Mouse (Mus musculus): Measurements from ENCODE around the gene Prpf39. TPM values are rescaled to one million over a fixed set of nuclear protein-coding genes. Genes with fewer than 3 reads are reported as not detected.

Gene Prpf39
- polyA plus RNA-seq (2014; fragmentation: Nextera tagmentation; extraction: Ambion mirVana): 71.8 and 73.1 TPM in 2 replicates

DNA sequence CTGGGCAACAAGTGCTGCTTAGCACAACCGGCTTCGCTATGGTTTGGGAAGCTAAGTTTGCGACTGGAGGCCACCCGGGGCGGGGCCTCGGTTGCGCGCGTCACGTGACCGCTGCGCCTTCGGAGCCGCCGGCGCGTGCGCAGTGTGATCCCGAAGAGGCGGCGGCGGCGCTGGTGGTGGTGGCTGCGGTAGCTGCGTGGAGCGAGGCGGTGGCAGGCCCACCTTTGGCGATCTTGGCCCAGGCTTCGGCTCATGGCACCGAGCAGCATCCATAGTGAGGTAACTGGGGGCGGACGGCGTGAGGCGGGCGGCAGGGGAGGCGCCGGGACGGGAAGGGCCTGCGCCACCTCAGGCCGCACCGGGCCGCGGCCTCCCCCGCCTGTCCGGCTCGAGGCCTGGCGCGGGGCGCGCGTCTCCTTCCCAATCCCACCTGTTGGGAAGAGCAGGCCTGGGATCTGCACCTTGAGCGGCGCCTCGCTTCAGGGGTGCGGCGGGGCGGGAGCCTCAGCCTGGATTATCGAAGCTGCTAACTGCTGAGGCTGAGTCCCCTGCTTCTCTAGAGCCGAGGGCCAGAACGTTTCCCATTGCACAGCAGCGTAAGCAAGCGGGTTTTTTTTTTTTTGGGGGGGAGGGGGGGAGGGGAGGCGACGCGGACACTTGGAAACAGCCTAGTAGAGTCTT lies at the start of gene Prpf39:
TSS of gene Prpf39 (plus strand) at position 144 of the 681 bp plus-strand sequence.
- Histone ChIP-seq H3K36me3 (ENCODE audit: control insufficient read depth, insufficient read depth, low read length) (no peaks in the 10 kb centered on the region), H3K9me3 (ENCODE audit: control insufficient read depth, low read depth, low read length) (no peaks in the 10 kb centered on the region), H3K4me2 (replicated peaks; ENCODE audit: low read depth, low read length) (peak within 1 kb of the TSS; percentile 70), H3K27me3 (ENCODE audit: control insufficient read depth, insufficient read depth, low read length) (no peaks in the 10 kb centered on the region), H3K4me1 (ENCODE audit: control insufficient read depth, insufficient read depth, low read length) (peaks cover 9% of the 10 kb centered on the region), H3K27ac (ENCODE audit: low read length) (peak within 1 kb of the TSS; percentile 87), H3K9ac (replicated peaks; ENCODE audit: low read depth, low read length) (peak within 1 kb of the TSS; percentile 83), H3K4me3 (ENCODE audit: low read depth, low read length) (peak within 1 kb of the TSS; percentile 87)
- peak; percentile 96 for ATAC-seq (ENCODE audit: insufficient number of reproducible peaks, insufficient read depth, low FRiP score, low read depth)
- WGBS: under 1% methylated on average over 63 of the region's 65 CpGs

DNA sequence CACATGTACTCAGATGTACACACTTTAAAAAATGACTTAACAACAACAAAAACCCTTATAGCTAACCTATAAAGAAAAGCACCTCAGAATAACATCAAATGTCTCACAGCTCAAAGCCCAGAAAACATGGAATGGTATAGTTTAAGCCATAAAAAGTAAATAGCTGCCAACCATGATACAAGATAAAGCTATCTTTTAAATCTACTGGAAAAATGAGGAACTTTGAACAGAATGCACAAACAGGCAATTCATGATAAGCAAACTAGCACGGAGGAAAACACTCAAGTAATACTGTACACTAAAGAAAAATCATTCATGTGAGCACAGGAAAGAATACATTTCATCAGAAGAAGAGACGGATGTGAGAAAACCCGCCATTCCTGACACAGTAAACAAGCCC lies 28.4 kb upstream of the Prpf39 start:
- H3K9ac ChIP-seq (replicated peaks; ENCODE audit: low read depth, low read length): no peak overlapping the region
- no peak overlapping the region for H3K27ac ChIP-seq (ENCODE audit: low read length)
- H3K4me1 ChIP-seq (ENCODE audit: control insufficient read depth, insufficient read depth, low read length): no peaks in the 10 kb centered on the region
- no peak overlapping the region for H3K4me3 ChIP-seq (ENCODE audit: low read depth, low read length)
- ATAC-seq (ENCODE audit: insufficient number of reproducible peaks, insufficient read depth, low FRiP score, low read depth): no peak
- H3K9me3 ChIP-seq (ENCODE audit: control insufficient read depth, low read depth, low read length): no peaks in the 10 kb centered on the region
- no peaks in the 10 kb centered on the region for H3K27me3 ChIP-seq (ENCODE audit: control insufficient read depth, insufficient read depth, low read length)
- peaks cover 56% of the 10 kb centered on the region for H3K36me3 ChIP-seq (ENCODE audit: control insufficient read depth, insufficient read depth, low read length)
- 95% methylated on average over 3 of the region's 3 CpGs for WGBS
- H3K4me2 ChIP-seq (replicated peaks; ENCODE audit: low read depth, low read length): no peak overlapping the region

DNA sequence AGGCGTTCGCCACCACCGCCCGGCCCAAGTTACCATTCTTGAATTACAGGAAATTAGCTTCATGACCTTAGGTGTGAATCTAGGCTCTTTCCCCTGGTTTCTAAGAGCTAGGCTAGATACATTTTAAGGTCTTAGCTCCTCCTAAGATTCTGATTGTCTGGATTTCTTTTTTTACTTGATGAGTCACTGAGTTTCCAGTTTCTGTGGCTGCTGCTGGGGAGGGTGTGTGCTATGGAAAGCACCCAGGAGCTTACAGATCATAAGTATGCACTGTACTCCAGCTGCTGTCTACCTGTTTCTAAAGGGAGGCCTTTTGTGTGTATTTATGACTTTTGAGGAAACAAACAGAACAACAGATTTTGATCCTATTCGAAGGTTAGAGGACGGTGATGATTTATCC lies 13.3 kb upstream of the Prpf39 start:
- WGBS: 88% methylated on average over 6 of the region's 6 CpGs

DNA sequence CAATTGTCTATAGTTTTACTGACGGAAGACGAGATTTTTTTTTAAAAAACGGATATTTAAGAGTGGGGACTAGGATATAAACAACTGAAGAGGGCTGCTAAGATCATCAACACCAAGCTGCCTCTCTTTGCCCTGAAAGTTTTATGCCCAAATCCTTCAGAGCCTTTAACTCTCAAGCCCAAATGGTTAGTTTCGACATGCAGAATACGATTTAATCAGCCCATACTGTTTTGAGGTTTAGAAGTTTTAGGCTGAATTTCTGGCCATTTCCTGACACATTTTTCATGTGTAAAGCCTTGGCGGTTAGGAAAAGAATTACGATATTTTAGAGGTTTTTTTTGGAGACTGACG lies 319 bp upstream of the Prpf39 start:
- H3K27ac ChIP-seq (ENCODE audit: low read length): no peak overlapping the region
- H3K4me3 ChIP-seq (ENCODE audit: low read depth, low read length): peak overlapping the region; percentile 87
- no peaks in the 10 kb centered on the region for H3K27me3 ChIP-seq (ENCODE audit: control insufficient read depth, insufficient read depth, low read length)
- no peaks in the 10 kb centered on the region for H3K9me3 ChIP-seq (ENCODE audit: control insufficient read depth, low read depth, low read length)
- peak overlapping the region; percentile 70 for H3K4me2 ChIP-seq (replicated peaks; ENCODE audit: low read depth, low read length)
- no peak overlapping the region for H3K9ac ChIP-seq (replicated peaks; ENCODE audit: low read depth, low read length)
- ATAC-seq (ENCODE audit: insufficient number of reproducible peaks, insufficient read depth, low FRiP score, low read depth): no peak
- peaks cover 9% of the 10 kb centered on the region for H3K4me1 ChIP-seq (ENCODE audit: control insufficient read depth, insufficient read depth, low read length)
- no peaks in the 10 kb centered on the region for H3K36me3 ChIP-seq (ENCODE audit: control insufficient read depth, insufficient read depth, low read length)
- 47% methylated on average over 8 of the region's 8 CpGs for WGBS

More for the DNA sequence above, 13.3 kb upstream of the Prpf39 start:
- no peak overlapping the region for H3K27ac ChIP-seq (ENCODE audit: low read length)
- no peaks in the 10 kb centered on the region for H3K27me3 ChIP-seq (ENCODE audit: control insufficient read depth, insufficient read depth, low read length)
- H3K4me1 ChIP-seq (ENCODE audit: control insufficient read depth, insufficient read depth, low read length): no peaks in the 10 kb centered on the region
- no peak for ATAC-seq (ENCODE audit: insufficient number of reproducible peaks, insufficient read depth, low FRiP score, low read depth)
- H3K4me3 ChIP-seq (ENCODE audit: low read depth, low read length): no peak overlapping the region
- no peak overlapping the region for H3K4me2 ChIP-seq (replicated peaks; ENCODE audit: low read depth, low read length)
- no peak overlapping the region for H3K9ac ChIP-seq (replicated peaks; ENCODE audit: low read depth, low read length)
- no peaks in the 10 kb centered on the region for H3K9me3 ChIP-seq (ENCODE audit: control insufficient read depth, low read depth, low read length)
- peaks cover 14% of the 10 kb centered on the region for H3K36me3 ChIP-seq (ENCODE audit: control insufficient read depth, insufficient read depth, low read length)

DNA sequence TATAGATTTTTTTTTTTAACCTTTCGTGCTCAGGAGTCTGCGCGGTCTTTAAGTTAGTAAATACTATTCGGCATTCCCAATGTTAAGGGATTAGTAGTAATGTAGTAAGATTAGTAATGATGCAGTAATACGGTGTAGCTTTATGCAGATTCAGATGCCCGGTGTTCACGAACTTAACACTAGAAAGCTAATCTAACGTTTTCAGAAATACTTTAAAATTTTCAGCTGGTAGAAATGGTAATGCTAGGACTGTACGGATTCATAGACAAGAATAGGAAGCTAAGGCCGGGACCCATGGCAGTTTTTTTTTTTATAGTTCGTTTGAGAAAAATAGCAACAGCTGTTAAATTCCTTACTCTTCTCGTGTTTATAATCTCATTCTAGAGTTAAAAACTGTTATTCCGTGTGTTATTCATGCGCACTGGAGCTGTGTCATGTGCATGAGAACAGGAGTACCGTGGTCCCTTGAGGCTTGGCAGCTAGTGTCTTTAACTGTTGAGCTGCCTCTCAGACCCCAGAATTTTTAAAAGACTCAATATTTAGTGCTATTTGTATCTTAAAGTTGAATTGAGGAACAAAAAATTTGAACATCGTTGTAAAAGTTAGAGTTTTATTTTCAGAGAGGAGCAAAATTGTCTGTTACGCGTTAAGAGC lies 886 bp downstream of the Prpf39 start:
- H3K4me2 ChIP-seq (replicated peaks; ENCODE audit: low read depth, low read length): peak overlapping the region; percentile 70
- H3K9me3 ChIP-seq (ENCODE audit: control insufficient read depth, low read depth, low read length): no peaks in the 10 kb centered on the region
- H3K9ac ChIP-seq (replicated peaks; ENCODE audit: low read depth, low read length): peak overlapping the region; percentile 83
- H3K27ac ChIP-seq (ENCODE audit: low read length): no peak overlapping the region
- H3K4me3 ChIP-seq (ENCODE audit: low read depth, low read length): peak overlapping the region; percentile 87
- 14% methylated on average over 18 of the region's 18 CpGs for WGBS
- no peaks in the 10 kb centered on the region; the same call in 1 of the 2 replicates for H3K36me3 ChIP-seq (ENCODE audit: control insufficient read depth, insufficient read depth, low read length)
- no peaks in the 10 kb centered on the region for H3K27me3 ChIP-seq (ENCODE audit: control insufficient read depth, insufficient read depth, low read length)
- ATAC-seq (ENCODE audit: insufficient number of reproducible peaks, insufficient read depth, low FRiP score, low read depth): no peak
- peaks cover 9% of the 10 kb centered on the region for H3K4me1 ChIP-seq (ENCODE audit: control insufficient read depth, insufficient read depth, low read length)

DNA sequence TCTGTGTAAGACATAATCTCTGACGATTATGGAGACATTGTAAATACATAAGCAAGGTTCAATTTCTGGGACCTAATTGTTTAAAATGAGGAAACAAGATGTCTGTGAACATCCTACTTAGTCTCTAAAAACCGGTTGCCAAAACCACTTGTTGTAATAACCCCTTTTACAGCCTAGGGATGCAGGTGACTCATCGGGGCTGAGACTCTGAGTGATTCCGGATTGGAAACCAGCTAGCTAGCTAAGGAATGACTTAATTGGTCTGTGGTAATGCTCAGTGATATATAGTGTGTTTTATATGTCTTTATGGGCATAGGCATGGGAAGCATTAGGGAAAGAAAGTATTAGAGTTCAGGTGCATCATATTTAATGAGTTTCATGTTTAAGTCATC lies 1.4 kb downstream of the Prpf39 start:
- Histone ChIP-seq H3K9me3 (ENCODE audit: control insufficient read depth, low read depth, low read length) (no peaks in the 10 kb centered on the region), H3K4me3 (ENCODE audit: low read depth, low read length) (peak overlapping the region; percentile 87), H3K9ac (replicated peaks; ENCODE audit: low read depth, low read length) (no peak overlapping the region; the same call in 1 of the 2 replicates), H3K27me3 (ENCODE audit: control insufficient read depth, insufficient read depth, low read length) (no peaks in the 10 kb centered on the region), H3K4me1 (ENCODE audit: control insufficient read depth, insufficient read depth, low read length) (peaks cover 9% of the 10 kb centered on the region), H3K4me2 (replicated peaks; ENCODE audit: low read depth, low read length) (peak overlapping the region; percentile 70), H3K27ac (ENCODE audit: low read length) (no peak overlapping the region), H3K36me3 (ENCODE audit: control insufficient read depth, insufficient read depth, low read length) (no peaks in the 10 kb centered on the region; the same call in 1 of the 2 replicates)
- 29% methylated on average over 4 of the region's 4 CpGs for WGBS
- no peak for ATAC-seq (ENCODE audit: insufficient number of reproducible peaks, insufficient read depth, low FRiP score, low read depth)

DNA sequence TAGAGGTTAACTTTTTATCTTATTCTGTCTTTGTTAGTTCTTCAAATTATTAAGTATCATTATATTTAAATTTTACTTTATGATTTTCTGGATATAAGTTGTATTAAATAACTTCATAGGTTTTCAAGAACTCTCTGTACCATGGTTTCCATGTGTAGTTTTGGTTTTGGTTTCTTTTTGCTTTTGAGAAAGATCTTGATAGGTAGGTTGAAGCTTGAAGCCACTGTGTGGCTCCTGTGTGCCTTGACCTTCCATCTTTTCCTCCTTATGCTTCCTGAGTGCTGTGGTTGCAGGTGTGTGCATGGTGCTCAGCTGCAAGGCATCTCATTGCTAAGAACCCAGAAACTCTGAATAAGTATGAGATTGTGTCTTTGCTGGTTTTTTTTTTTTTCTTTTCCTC lies 12.7 kb downstream of the Prpf39 start:
- H3K9me3 ChIP-seq (ENCODE audit: control insufficient read depth, low read depth, low read length): no peaks in the 10 kb centered on the region
- H3K36me3 ChIP-seq (ENCODE audit: control insufficient read depth, insufficient read depth, low read length): peaks cover 35% of the 10 kb centered on the region
- no peak overlapping the region for H3K9ac ChIP-seq (replicated peaks; ENCODE audit: low read depth, low read length)
- H3K4me2 ChIP-seq (replicated peaks; ENCODE audit: low read depth, low read length): no peak overlapping the region
- no peaks in the 10 kb centered on the region for H3K27me3 ChIP-seq (ENCODE audit: control insufficient read depth, insufficient read depth, low read length)
- no peak overlapping the region for H3K4me3 ChIP-seq (ENCODE audit: low read depth, low read length)
- ATAC-seq (ENCODE audit: insufficient number of reproducible peaks, insufficient read depth, low FRiP score, low read depth): no peak
- no peak overlapping the region for H3K27ac ChIP-seq (ENCODE audit: low read length)
- H3K4me1 ChIP-seq (ENCODE audit: control insufficient read depth, insufficient read depth, low read length): no peaks in the 10 kb centered on the region

DNA sequence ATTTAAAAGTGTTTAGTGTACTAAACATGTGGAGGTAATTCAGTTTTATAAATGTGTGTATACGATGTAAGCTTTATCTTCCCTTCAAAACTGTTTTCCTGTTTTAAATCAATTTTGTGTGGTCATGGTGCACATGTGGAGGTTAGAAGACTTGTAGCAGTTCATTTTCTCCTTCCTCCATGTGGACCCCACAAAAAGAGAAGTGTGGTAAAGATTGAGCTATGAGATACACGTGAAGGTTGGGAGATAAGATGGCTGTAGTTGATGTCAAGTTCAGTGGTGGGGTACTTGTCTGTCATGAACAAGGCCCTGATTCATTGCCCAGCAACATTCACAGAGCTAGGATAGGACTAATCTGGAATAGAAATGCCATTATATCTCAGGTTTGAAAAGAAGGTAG lies 22.1 kb downstream of the Prpf39 start:
- no peak overlapping the region for H3K9ac ChIP-seq (replicated peaks; ENCODE audit: low read depth, low read length)
- no peaks in the 10 kb centered on the region for H3K4me1 ChIP-seq (ENCODE audit: control insufficient read depth, insufficient read depth, low read length)
- H3K27ac ChIP-seq (ENCODE audit: low read length): no peak overlapping the region
- no peak for ATAC-seq (ENCODE audit: insufficient number of reproducible peaks, insufficient read depth, low FRiP score, low read depth)
- no peak overlapping the region for H3K4me3 ChIP-seq (ENCODE audit: low read depth, low read length)
- H3K4me2 ChIP-seq (replicated peaks; ENCODE audit: low read depth, low read length): no peak overlapping the region
- H3K36me3 ChIP-seq (ENCODE audit: control insufficient read depth, insufficient read depth, low read length): peaks cover 56% of the 10 kb centered on the region
- no peaks in the 10 kb centered on the region for H3K9me3 ChIP-seq (ENCODE audit: control insufficient read depth, low read depth, low read length)
- WGBS: 85% methylated on average over 2 of the region's 2 CpGs
- H3K27me3 ChIP-seq (ENCODE audit: control insufficient read depth, insufficient read depth, low read length): no peaks in the 10 kb centered on the region

All from stomach, embryonic 14.5 days (tissue).